Mouse (Mus musculus) lung, adult 2 months (tissue): ENCODE results near the gene Camta1.

ENCODE experiments used
- CTCF ChIP-seq: fragments of 200-500 bp; IDR thresholded peaks from 2 replicates; pipeline ENCODE4 v1.5.1; 2011; ENCODE audit warnings: mild to moderate bottlenecking, low read length, control low read depth; ENCODE audit not compliant: insufficient read depth
- POLR2A ChIP-seq: fragments of 200-500 bp; IDR thresholded peaks from 2 replicates; pipeline ENCODE4 v1.6.1; 2011; ENCODE audit warnings: low read depth, mild to moderate bottlenecking, control low read depth, low read length, borderline replicate concordance; ENCODE audit errors: extremely low read depth

DNA sequence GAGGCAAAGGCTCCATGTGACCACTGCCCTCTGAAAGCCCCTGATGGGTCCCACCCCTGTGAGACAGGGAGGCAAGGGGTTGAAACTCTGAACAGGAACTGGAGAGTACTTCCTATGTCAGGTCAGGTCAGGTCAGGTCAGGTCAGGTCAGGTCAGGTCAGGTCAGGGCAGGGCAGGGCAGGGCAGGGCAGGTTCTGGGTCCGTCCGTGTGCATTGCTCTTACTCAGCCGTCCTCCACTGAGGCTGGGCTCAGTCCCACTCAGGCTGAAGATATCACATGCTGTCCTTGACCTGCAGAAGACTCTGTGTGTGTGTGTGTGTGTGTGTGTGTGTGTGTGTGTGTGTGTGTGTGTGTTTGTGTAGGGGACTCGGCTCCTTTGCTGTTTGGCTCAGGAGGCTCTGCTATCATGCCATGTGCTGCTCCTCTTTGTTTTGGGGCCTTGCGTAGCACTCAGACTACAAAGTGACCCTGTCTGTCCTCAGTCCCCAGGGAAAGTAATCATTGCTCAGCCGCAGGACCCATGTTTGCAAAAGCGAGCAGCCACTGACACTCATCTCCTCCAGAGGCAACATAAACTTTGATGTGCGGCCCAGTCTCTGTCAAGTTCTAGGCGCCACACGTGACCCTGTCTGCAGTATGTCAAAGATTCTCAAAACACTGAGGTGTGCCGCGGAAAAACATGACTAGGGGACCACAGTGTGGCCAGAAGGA, 488.7 kb downstream of the Camta1 start:
- TF ChIP-seq CTCF (no peak), POLR2A (no peak)
